In genomic region chr8:123062721-123063120, GRCm38 (mm10) we compare ENCODE assay signal across 8 mouse cellular contexts. TPM values are rescaled to one million over a fixed set of nuclear protein-coding genes. Genes with fewer than 3 reads are reported as not detected.
DNase-seq lines count a peak whose midpoint lies in the region; ATAC-seq and TF ChIP-seq lines count a peak whose summit lies in the region.

Gene Spg7, plus strand, starts transcription at chr8:123062942.

- H3K9me3 ChIP-seq in limb, embryonic 14.5 days (ENCODE audit: control insufficient read depth, low read length), result no peaks in the 10 kb centered on the region

- no peak for DNase-seq in testis, postnatal 14 days (ENCODE audit: low spot score)
- no peak for DNase-seq in heart, postnatal 36 days
- no peak for DNase-seq in limb, embryonic 14.5 days (ENCODE audit: low spot score)
- DNase-seq in retina, postnatal 7 days (ENCODE audit: low read depth, low spot score), result peak; percentile 46
- no peak for DNase-seq in cerebellum, adult 9-10 months
- DNase-seq in cerebellum, adult 11-12 months, result no peak

- intact Hi-C loops in heart, postnatal 36 days (cut with DNase I), result no loop called here

- TF ChIP-seq POLR2A in testis, adult 2 months (IDR thresholded peaks at IDR 0.05; ENCODE audit: control insufficient read depth, low read depth, low read length), result no peak
- no peak for TF ChIP-seq POLR2A in limb, embryonic 14.5 days (IDR thresholded peaks at IDR 0.05; ENCODE audit: borderline replicate concordance, extremely low read depth, insufficient read depth, insufficient read length)

- no peak within 1 kb of the TSS for H3K9ac ChIP-seq in limb, embryonic 14.5 days (ENCODE audit: low read depth, low read length, severe bottlenecking)

- no peak for TF ChIP-seq CTCF in testis, adult 2 months (IDR thresholded peaks at IDR 0.05; ENCODE audit: control insufficient read depth, insufficient read depth, insufficient replicate concordance, low read depth, low read length)

- 70% methylated on average over 7 of the region's 7 CpGs for WGBS in limb, embryonic 14.5 days

- no peak within 1 kb of the TSS for H3K4me3 ChIP-seq in testis, adult 2 months (ENCODE audit: control insufficient read depth, low read depth, low read length)
- H3K4me3 ChIP-seq in limb, embryonic 14.5 days (replicated peaks; ENCODE audit: low read length), result no peak within 1 kb of the TSS

- H3K4me2 ChIP-seq in limb, embryonic 14.5 days (replicated peaks; ENCODE audit: low read depth, low read length, severe bottlenecking), result no peak within 1 kb of the TSS

- no peak for ATAC-seq in erythroid progenitor cell, adult 5-6 weeks (replicated peaks; ENCODE audit: low FRiP score, poor library complexity, severe bottlenecking)
- ATAC-seq in limb, embryonic 14.5 days (ENCODE audit: low FRiP score, low read depth), result no peak

- no peak within 1 kb of the TSS for H3K27ac ChIP-seq in testis, adult 2 months (ENCODE audit: control insufficient read depth, insufficient read depth, low read depth, low read length)
- H3K27ac ChIP-seq in limb, embryonic 14.5 days (replicated peaks; ENCODE audit: low read depth, low read length), result no peak within 1 kb of the TSS

- H3K36me3 ChIP-seq in testis, adult 2 months (ENCODE audit: control insufficient read depth, insufficient read depth, low read length), result no peaks in the 10 kb centered on the region
- peaks cover 12% of the 10 kb centered on the region for H3K36me3 ChIP-seq in limb, embryonic 14.5 days (ENCODE audit: control insufficient read depth, insufficient read depth, low read length)

- H3K4me1 ChIP-seq in testis, adult 2 months (ENCODE audit: control insufficient read depth, insufficient read depth, low read length), result peaks cover 6% of the 10 kb centered on the region
- H3K4me1 ChIP-seq in limb, embryonic 14.5 days (ENCODE audit: control insufficient read depth, insufficient read depth, low read length), result peaks cover 12% of the 10 kb centered on the region

- no peaks in the 10 kb centered on the region for H3K27me3 ChIP-seq in testis, adult 2 months (ENCODE audit: control insufficient read depth, insufficient read depth, low read length)
- no peaks in the 10 kb centered on the region for H3K27me3 ChIP-seq in limb, embryonic 14.5 days (ENCODE audit: control insufficient read depth, insufficient read depth, low read length)

RNA-seq across cellular contexts. Expression of gene Spg7, which starts in this region (rescaled TPM):
- polyA plus RNA-seq in testis, adult 2 months (2012; rRNA removed), result 101 and 124 TPM in 2 replicates
- total RNA-seq in erythroid progenitor cell, adult 5-6 weeks (2015; ENCODE audit: low replicate concordance), result 63.4 and 71.7 TPM in 2 replicates
- total RNA-seq in erythroid progenitor cell, adult 5-6 weeks (2017; ENCODE audit: low replicate concordance), result 50.3 and 65.2 TPM in 2 replicates
- total RNA-seq in heart, postnatal 36 days (2021), result 10 to 100 TPM; 79.7 to 87.7 TPM
- polyA plus RNA-seq in limb, embryonic 14.5 days (2012; rRNA removed), result 88.7 and 90.0 TPM in 2 replicates
- 34.8 and 37.5 TPM in 2 replicates for polyA plus RNA-seq in limb, embryonic 14.5 days (2014; fragmentation: Nextera tagmentation; extraction: Ambion mirVana)
